Mouse (Mus musculus): ENCODE results near the gene Map3k13. TPM values are rescaled to one million over a fixed set of nuclear protein-coding genes. Genes with fewer than 3 reads are reported as not detected.
A peak's percentile ranks its signal among the peaks of the same experiment; 100 is the strongest.

Gene Map3k13
- 4.7 and 5.6 TPM in 2 replicates for polyA plus RNA-seq (2015; fragmentation: Nextera tagmentation; extraction: Ambion mirVana)

- peak within 1 kb of the TSS; percentile 83 for H3K27ac ChIP-seq (ENCODE audit: low read depth, low read length)
- peak; percentile 93 for ATAC-seq
- H3K4me1 ChIP-seq (replicated peaks; ENCODE audit: control insufficient read depth, insufficient read depth, low read length), result 0 out of 2 replicates have a peak, but pooled peaks cover 4% of the 10 kb centered on the region
- no peaks in the 10 kb centered on the region for H3K27me3 ChIP-seq (replicated peaks; ENCODE audit: control insufficient read depth, insufficient read depth, low read length)
- H3K4me3 ChIP-seq (ENCODE audit: low read depth, low read length), result peak within 1 kb of the TSS; percentile 65
- H3K36me3 ChIP-seq (ENCODE audit: control insufficient read depth, insufficient read depth), result no peaks in the 10 kb centered on the region
- no peaks in the 10 kb centered on the region for H3K9me3 ChIP-seq (ENCODE audit: control insufficient read depth)
- peak; percentile 46; the same call in 1 of the 2 replicates for TF ChIP-seq CTCF (IDR thresholded peaks at IDR 0.05; ENCODE audit: low read depth)
- peak within 1 kb of the TSS; percentile 63 for H3K9ac ChIP-seq (ENCODE audit: low read depth, low read length)
- WGBS, result 2% methylated on average over 47 of the region's 47 CpGs
- peak within 1 kb of the TSS; percentile 71 for H3K4me2 ChIP-seq (replicated peaks; ENCODE audit: low read depth)
Observed at GRCm38 (mm10) chr16:21793875-21794696, at the start of gene Map3k13. Gene Map3k13, plus strand, starts transcription at chr16:21794346.

- Histone ChIP-seq H3K27ac (ENCODE audit: low read depth, low read length) (no peak overlapping the region), H3K27me3 (replicated peaks; ENCODE audit: control insufficient read depth, insufficient read depth, low read length) (no peaks in the 10 kb centered on the region), H3K9ac (ENCODE audit: low read depth, low read length) (no peak overlapping the region), H3K4me2 (replicated peaks; ENCODE audit: low read depth) (no peak overlapping the region), H3K9me3 (ENCODE audit: control insufficient read depth) (no peaks in the 10 kb centered on the region), H3K36me3 (ENCODE audit: control insufficient read depth, insufficient read depth) (peaks cover 14% of the 10 kb centered on the region), H3K4me1 (replicated peaks; ENCODE audit: control insufficient read depth, insufficient read depth, low read length) (no peaks in the 10 kb centered on the region), H3K4me3 (ENCODE audit: low read depth, low read length) (no peak overlapping the region)
- no peak for TF ChIP-seq CTCF (IDR thresholded peaks at IDR 0.05; ENCODE audit: low read depth)
- 70% methylated on average over 1 of the region's 1 CpGs for WGBS
- ATAC-seq, result no peak
Observed at GRCm38 (mm10) chr16:21758447-21758846, 35.7 kb upstream of the Map3k13 start.

- H3K36me3 ChIP-seq (ENCODE audit: control insufficient read depth, insufficient read depth), result peaks cover 28% of the 10 kb centered on the region
- TF ChIP-seq CTCF (IDR thresholded peaks at IDR 0.05; ENCODE audit: low read depth), result peak; percentile 42; the same call in 1 of the 2 replicates
- H3K27me3 ChIP-seq (replicated peaks; ENCODE audit: control insufficient read depth, insufficient read depth, low read length), result no peaks in the 10 kb centered on the region
- ATAC-seq, result no peak
- H3K9me3 ChIP-seq (ENCODE audit: control insufficient read depth), result no peaks in the 10 kb centered on the region
- H3K9ac ChIP-seq (ENCODE audit: low read depth, low read length), result no peak overlapping the region
- H3K4me1 ChIP-seq (replicated peaks; ENCODE audit: control insufficient read depth, insufficient read depth, low read length), result no peaks in the 10 kb centered on the region
- WGBS, result 72% methylated on average over 3 of the region's 3 CpGs
- no peak overlapping the region for H3K4me2 ChIP-seq (replicated peaks; ENCODE audit: low read depth)
- H3K27ac ChIP-seq (ENCODE audit: low read depth, low read length), result no peak overlapping the region
- no peak overlapping the region for H3K4me3 ChIP-seq (ENCODE audit: low read depth, low read length)
Observed at GRCm38 (mm10) chr16:21768255-21768654, 25.9 kb upstream of the Map3k13 start.

GRCm38 (mm10) chr16:21769667-21770066 is 24.5 kb upstream of the Map3k13 start:
- Histone ChIP-seq H3K4me2 (replicated peaks; ENCODE audit: low read depth) (no peak overlapping the region), H3K9ac (ENCODE audit: low read depth, low read length) (no peak overlapping the region), H3K27ac (ENCODE audit: low read depth, low read length) (no peak overlapping the region), H3K4me3 (ENCODE audit: low read depth, low read length) (no peak overlapping the region), H3K27me3 (replicated peaks; ENCODE audit: control insufficient read depth, insufficient read depth, low read length) (no peaks in the 10 kb centered on the region), H3K4me1 (replicated peaks; ENCODE audit: control insufficient read depth, insufficient read depth, low read length) (no peaks in the 10 kb centered on the region), H3K9me3 (ENCODE audit: control insufficient read depth) (no peaks in the 10 kb centered on the region), H3K36me3 (ENCODE audit: control insufficient read depth, insufficient read depth) (peaks cover 28% of the 10 kb centered on the region)
- ATAC-seq, result no peak
- peak; percentile 68 for TF ChIP-seq CTCF (IDR thresholded peaks at IDR 0.05; ENCODE audit: low read depth)
- 86% methylated on average over 5 of the region's 5 CpGs for WGBS

GRCm38 (mm10) chr16:21774725-21775124 is 19.4 kb upstream of the Map3k13 start:
- ATAC-seq, result no peak
- WGBS, result 90% methylated on average over 4 of the region's 4 CpGs
- Histone ChIP-seq H3K4me3 (ENCODE audit: low read depth, low read length) (no peak overlapping the region), H3K4me1 (replicated peaks; ENCODE audit: control insufficient read depth, insufficient read depth, low read length) (no peaks in the 10 kb centered on the region), H3K36me3 (ENCODE audit: control insufficient read depth, insufficient read depth) (peaks cover 30% of the 10 kb centered on the region), H3K27ac (ENCODE audit: low read depth, low read length) (no peak overlapping the region), H3K27me3 (replicated peaks; ENCODE audit: control insufficient read depth, insufficient read depth, low read length) (no peaks in the 10 kb centered on the region), H3K9ac (ENCODE audit: low read depth, low read length) (no peak overlapping the region), H3K4me2 (replicated peaks; ENCODE audit: low read depth) (no peak overlapping the region), H3K9me3 (ENCODE audit: control insufficient read depth) (no peaks in the 10 kb centered on the region)
- TF ChIP-seq CTCF (IDR thresholded peaks at IDR 0.05; ENCODE audit: low read depth), result no peak

GRCm38 (mm10) chr16:21778293-21778866 is 15.8 kb upstream of the Map3k13 start:
- Histone ChIP-seq H3K4me1 (replicated peaks; ENCODE audit: control insufficient read depth, insufficient read depth, low read length) (0 out of 2 replicates have a peak, but pooled peaks cover 3% of the 10 kb centered on the region), H3K4me2 (replicated peaks; ENCODE audit: low read depth) (peak overlapping the region; percentile 14), H3K9ac (ENCODE audit: low read depth, low read length) (no peak overlapping the region), H3K4me3 (ENCODE audit: low read depth, low read length) (no peak overlapping the region), H3K27ac (ENCODE audit: low read depth, low read length) (no peak overlapping the region), H3K36me3 (ENCODE audit: control insufficient read depth, insufficient read depth) (peaks cover 13% of the 10 kb centered on the region), H3K9me3 (ENCODE audit: control insufficient read depth) (no peaks in the 10 kb centered on the region), H3K27me3 (replicated peaks; ENCODE audit: control insufficient read depth, insufficient read depth, low read length) (no peaks in the 10 kb centered on the region)
- ATAC-seq, result no peak
- no peak for TF ChIP-seq CTCF (IDR thresholded peaks at IDR 0.05; ENCODE audit: low read depth)
- WGBS, result 60% methylated on average over 3 of the region's 3 CpGs
